Mouse (Mus musculus): ENCODE results near the gene Ltbp2. TPM values are rescaled to one million over a fixed set of nuclear protein-coding genes. Genes with fewer than 3 reads are reported as not detected.

Ltbp2 gene
- total RNA-seq (2021) = 1 to 10 TPM; 2.8 to 3.3 TPM
- long read RNA-seq, experiment 1, partial matches to known transcripts = 3 of 4 reads
- long read RNA-seq, experiment 1, other reads (novel, unspliced or antisense) = 1 of 4 reads
- long read RNA-seq, experiment 2, partial matches to known transcripts = 3 of 5 reads
- long read RNA-seq, experiment 2, other reads (novel, unspliced or antisense) = 2 of 5 reads

GRCm38 (mm10) chr12:84876481-84877121 lies at the start of gene Ltbp2:
Gene Ltbp2 (minus strand): TSS chr12:84876532.
- peak; percentile 70 to 75 for DNase-seq (ENCODE audit: low spot score in 2 of 2)

- no peak for DNase-seq (ENCODE audit: low spot score in 2 of 2)
These were observed 48.0 kb upstream of the Ltbp2 start for GRCm38 (mm10) chr12:84924324-84924723.

GRCm38 (mm10) chr12:84921881-84922419 lies 45.6 kb upstream of the Ltbp2 start:
- DNase-seq (ENCODE audit: low spot score in 2 of 2) = no peak

- no peak for DNase-seq (ENCODE audit: low spot score in 2 of 2)
These were observed 42.5 kb upstream of the Ltbp2 start for GRCm38 (mm10) chr12:84918809-84919208.

GRCm38 (mm10) chr12:84917799-84918198 lies 41.5 kb upstream of the Ltbp2 start:
- DNase-seq (ENCODE audit: low spot score in 2 of 2) = no peak

GRCm38 (mm10) chr12:84914959-84915358 lies 38.6 kb upstream of the Ltbp2 start:
- no peak for DNase-seq (ENCODE audit: low spot score in 2 of 2)

GRCm38 (mm10) chr12:84912652-84913104 lies 36.3 kb upstream of the Ltbp2 start:
- DNase-seq (ENCODE audit: low spot score in 2 of 2) = peak in 1 of 2 experiments; percentile 19

GRCm38 (mm10) chr12:84911640-84912039 lies 35.3 kb upstream of the Ltbp2 start:
- DNase-seq (ENCODE audit: low spot score in 2 of 2) = no peak

- DNase-seq (ENCODE audit: low spot score in 2 of 2) = no peak
These were observed 33.7 kb upstream of the Ltbp2 start for GRCm38 (mm10) chr12:84910066-84910465.

GRCm38 (mm10) chr12:84907627-84908480 lies 31.5 kb upstream of the Ltbp2 start:
- peak in 1 of 2 experiments; percentile 46 for DNase-seq (ENCODE audit: low spot score in 2 of 2)

GRCm38 (mm10) chr12:84907024-84907626 lies 30.8 kb upstream of the Ltbp2 start:
- DNase-seq (ENCODE audit: low spot score in 2 of 2) = peak in 1 of 2 experiments; percentile 33

- no peak for DNase-seq (ENCODE audit: low spot score in 2 of 2)
These were observed 28.1 kb upstream of the Ltbp2 start for GRCm38 (mm10) chr12:84904399-84904798.

GRCm38 (mm10) chr12:84900317-84900716 lies 24.0 kb upstream of the Ltbp2 start:
- no peak for DNase-seq (ENCODE audit: low spot score in 2 of 2)

GRCm38 (mm10) chr12:84897322-84897721 lies 21.0 kb upstream of the Ltbp2 start:
- DNase-seq (ENCODE audit: low spot score in 2 of 2) = no peak

GRCm38 (mm10) chr12:84896235-84896634 lies 19.9 kb upstream of the Ltbp2 start:
- no peak for DNase-seq (ENCODE audit: low spot score in 2 of 2)

- peak in 1 of 2 experiments; percentile 59 for DNase-seq (ENCODE audit: low spot score in 2 of 2)
These were observed 17.6 kb upstream of the Ltbp2 start for GRCm38 (mm10) chr12:84893648-84894628.

GRCm38 (mm10) chr12:84890289-84890688 lies 14.0 kb upstream of the Ltbp2 start:
- DNase-seq (ENCODE audit: low spot score in 2 of 2) = no peak

GRCm38 (mm10) chr12:84885107-84885876 lies 9.0 kb upstream of the Ltbp2 start:
- DNase-seq (ENCODE audit: low spot score in 2 of 2) = peak; percentile 42 to 69

- DNase-seq (ENCODE audit: low spot score in 2 of 2) = no peak
These were observed 8.2 kb upstream of the Ltbp2 start for GRCm38 (mm10) chr12:84884423-84885076.
